Mouse (Mus musculus) left cerebral cortex, postnatal 14 days (tissue): ENCODE measurements at regions not wholly inside any gene's neighbourhood (a gene's known extent, or its start where the extent isn't known, plus 50 kb on each side); places are given as distances from the start of the nearest gene placed in this dataset.
A peak's percentile ranks its signal among the peaks of the same experiment; 100 is the strongest.

ENCODE experiments used
- DNase-seq, 2 experiments: peaks; one replicate each; pipeline ENCODE4 v3.0.0; 2021 to 2022; ENCODE audit warnings: low spot score in 2 of 2, mixed read lengths in 1 of 2
- intact Hi-C: fragments of 180-260 bp; cut with DNase I; formaldehyde crosslinking; loops from one replicate; pipeline ENCODE4 v1.15.1; 2025

DNA sequence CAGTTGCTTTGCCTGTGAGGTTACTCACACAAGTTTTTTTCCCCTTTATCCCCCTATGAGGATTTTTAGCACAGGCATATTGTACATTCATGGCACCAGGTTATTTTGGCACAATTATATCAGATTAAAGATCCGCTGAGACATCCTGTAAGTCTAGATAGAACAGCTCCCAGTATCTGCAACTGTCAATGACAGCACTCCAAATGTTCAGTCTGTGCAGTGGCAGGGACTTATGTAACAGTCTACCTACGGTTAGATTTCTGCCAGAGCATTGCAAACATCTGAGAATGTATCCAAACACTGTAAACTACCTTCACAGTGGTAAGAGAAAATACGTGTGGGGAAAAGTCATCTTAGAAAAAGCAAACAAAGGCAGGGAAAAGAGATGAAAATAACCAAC is 163.5 kb upstream of the Kcnh7 start:
- intact Hi-C loops: no loop called here
- DNase-seq: no peak

- intact Hi-C loops: no loop called here
- no peak for DNase-seq
Observed at GRCm38 (mm10) chr2:63326750-63327149, 142.7 kb upstream of the Kcnh7 start.

DNA sequence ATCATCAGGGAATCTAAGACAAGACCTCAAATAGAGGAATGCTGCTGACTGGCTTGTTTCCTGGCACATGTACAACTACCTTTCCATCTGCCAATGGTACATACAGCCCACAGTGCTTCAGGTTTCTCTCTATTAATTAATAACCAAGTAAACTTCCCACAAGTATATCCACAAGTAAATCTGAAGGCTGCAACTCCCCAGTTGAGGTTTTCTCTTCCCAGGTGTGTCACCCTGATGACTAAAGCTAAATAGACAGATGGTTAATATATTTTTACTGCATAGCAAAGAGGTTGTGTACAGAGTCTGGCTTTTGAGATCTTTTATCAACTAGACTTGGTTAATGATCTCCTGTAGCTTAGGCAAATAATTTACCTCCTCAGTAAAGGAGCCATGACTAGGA is 96.8 kb upstream of the Kcnh7 start:
- no peak for DNase-seq
- intact Hi-C loops: no loop called here

- intact Hi-C loops: no loop called here
- no peak for DNase-seq
Observed at GRCm38 (mm10) chr2:63273799-63274203, 89.7 kb upstream of the Kcnh7 start.

DNA sequence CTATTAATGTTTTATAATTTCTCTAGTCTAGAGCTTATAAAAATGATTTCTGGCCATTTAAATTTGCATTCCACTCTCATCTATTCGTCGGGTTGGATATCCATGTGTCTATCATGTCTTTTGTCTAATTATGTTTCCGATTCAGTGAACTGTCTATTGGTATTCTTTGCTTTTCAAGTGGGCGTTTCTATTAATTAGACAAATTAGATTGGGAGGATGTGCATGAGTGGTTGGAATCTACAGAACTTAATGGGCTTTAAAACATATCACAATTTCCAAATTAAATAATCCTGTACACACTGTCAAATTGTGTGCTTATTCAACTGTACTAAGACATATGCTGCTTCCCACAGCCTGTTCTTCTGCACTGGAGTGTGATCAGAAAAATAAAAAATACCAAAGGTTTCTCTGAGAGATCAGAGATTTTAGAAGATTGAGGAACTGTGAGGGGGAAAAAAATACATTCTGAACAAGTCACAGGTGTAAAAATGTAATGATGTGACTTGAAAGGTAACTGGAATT is 62.1 kb upstream of the Kcnh7 start:
- intact Hi-C loops: no loop called here

GRCm38 (mm10) chr2:63239326-63239725 is 55.2 kb upstream of the Kcnh7 start:
- DNase-seq: peak; percentile 5 to 7

More for the DNA sequence above, 62.1 kb upstream of the Kcnh7 start:
- DNase-seq: no peak

More at GRCm38 (mm10) chr2:63239326-63239725, 55.2 kb upstream of the Kcnh7 start:
- intact Hi-C loops: no loop called here
